Mouse (Mus musculus) thymus, postnatal 36 days (tissue): Measurements from ENCODE around the gene Tmem39a.

ENCODE experiments used
- DNase-seq, 2 experiments: peaks; one replicate each; pipeline ENCODE4 v3.0.0; 2022; ENCODE audit warnings: mixed read lengths in 2 of 2

Tmem39a gene

DNA sequence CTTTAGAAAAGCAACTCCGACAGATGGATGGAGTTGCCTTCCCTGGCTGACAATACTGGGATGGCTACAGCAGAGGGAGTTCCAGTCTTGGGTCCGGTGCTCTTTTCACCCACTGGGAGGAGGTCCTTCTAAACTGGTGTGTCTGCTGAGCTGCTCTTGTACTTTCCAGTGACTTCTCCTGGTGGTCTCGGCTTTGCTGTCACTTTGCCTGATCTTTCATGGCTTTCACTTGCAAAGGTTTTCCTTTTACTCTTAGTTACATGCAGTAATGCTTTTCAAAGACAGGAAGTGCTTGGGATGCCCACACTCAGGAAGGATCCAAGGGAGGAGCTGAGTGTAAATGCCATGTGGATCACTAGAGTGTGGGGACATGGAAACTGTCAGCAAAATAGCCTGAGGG lies 33.0 kb downstream of the Tmem39a start:
- DNase-seq, result no peak

DNA sequence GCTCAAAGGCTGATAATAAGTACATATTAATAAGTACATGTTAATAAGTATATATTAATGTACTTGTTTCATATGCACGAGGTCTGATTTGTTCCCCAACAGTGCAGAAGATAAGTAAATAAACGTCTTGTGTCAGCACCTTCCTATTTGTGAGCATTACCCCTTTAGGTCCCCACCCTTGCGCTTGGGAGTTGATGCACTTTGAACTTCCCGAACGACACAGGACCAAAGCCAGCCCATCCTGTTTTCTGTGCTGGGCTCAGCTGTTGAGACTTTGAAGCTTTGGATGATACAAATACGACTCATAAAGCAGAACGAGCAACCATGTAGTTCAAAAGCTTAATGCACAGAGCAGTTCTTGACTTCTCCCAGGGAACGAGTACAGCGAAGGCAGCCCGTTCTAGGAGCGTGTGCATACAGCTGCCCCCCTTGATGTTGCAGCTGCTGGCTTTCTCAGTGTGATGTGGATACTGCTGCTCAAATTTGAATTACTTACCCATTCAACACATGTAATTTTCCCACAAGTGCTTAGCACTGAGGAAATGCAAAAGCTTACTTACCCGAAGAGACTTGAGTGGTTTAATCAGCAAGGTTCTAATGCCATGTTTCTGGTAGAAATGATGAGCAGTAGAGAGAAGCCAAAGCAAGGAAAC lies 33.7 kb downstream of the Tmem39a start:
- DNase-seq, result no peak

DNA sequence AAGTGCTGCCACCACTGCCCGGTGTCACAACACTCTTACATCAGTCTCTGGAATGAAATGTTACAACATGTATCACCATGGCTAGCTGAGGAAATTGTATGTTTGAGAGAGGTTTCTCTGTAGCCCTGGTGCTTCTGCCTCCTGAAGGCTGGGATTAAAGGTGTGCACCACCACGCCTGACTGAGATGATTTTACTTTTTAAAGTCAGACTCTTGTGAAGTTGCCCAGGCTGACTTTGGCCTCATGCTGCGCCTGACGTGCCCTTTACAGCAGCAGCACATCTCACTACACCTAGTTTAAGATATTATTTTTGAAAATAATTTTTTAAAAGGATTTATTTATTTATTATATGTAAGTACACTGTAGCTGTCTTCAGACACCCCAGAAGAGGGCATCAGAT lies 34.4 kb downstream of the Tmem39a start:
- DNase-seq, result no peak

DNA sequence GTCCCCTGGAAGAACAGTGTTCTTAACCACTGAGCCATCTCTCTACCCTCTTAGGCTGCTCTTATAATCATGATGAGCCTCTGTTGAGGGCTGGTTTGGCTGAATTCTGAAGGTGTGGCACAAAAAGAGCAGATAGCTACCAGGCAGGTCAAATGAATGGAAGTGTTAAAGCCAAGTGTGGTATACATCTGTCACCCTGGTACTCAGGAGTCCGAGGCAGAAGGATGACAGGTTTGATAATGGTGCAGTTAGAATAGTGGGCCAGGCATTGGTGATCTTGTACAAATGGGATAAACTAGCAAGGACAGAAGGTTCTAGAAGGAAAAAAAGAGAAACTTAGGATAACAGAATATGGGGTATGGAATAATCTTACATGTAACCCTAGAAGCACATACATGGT lies 35.9 kb downstream of the Tmem39a start:
- DNase-seq, result no peak

DNA sequence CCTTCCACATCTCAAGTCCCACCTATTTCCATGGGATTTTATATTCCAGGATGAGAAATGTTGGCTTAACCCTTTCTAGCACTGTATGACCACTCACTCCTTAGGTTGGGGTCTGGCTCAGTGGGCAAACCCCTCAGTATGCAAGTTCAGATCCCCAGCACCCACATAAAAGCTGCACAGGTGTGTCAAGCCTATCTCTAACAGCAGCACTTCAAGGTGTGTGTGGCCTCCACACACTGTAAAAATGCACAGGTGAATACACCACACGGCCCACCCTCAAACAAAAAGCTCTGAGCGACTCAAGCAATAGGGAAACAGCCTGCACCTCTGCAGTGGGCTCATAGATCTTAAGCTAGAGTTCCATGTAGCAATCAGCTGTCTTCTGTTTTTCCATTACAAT lies 37.6 kb downstream of the Tmem39a start:
- no peak for DNase-seq

DNA sequence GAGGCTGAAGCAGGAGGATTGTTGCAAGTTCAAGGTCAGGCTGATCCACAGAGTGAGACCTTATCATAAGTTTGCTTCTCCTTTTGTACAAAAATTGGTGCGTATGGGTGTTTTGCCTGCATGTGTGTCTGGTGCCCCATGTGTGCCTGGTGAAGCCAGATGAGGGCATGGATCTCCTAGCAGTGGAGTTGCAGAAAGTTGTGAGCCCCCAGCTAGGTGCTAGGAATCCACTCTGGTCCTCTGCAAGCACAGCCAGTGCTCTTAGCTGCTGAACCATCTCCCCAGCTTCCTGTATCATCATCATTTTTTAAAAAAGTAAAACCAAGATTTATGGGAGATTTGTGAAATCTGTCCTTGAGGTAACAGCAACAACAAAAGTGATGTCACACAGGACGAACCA lies 38.2 kb downstream of the Tmem39a start:
- no peak for DNase-seq

DNA sequence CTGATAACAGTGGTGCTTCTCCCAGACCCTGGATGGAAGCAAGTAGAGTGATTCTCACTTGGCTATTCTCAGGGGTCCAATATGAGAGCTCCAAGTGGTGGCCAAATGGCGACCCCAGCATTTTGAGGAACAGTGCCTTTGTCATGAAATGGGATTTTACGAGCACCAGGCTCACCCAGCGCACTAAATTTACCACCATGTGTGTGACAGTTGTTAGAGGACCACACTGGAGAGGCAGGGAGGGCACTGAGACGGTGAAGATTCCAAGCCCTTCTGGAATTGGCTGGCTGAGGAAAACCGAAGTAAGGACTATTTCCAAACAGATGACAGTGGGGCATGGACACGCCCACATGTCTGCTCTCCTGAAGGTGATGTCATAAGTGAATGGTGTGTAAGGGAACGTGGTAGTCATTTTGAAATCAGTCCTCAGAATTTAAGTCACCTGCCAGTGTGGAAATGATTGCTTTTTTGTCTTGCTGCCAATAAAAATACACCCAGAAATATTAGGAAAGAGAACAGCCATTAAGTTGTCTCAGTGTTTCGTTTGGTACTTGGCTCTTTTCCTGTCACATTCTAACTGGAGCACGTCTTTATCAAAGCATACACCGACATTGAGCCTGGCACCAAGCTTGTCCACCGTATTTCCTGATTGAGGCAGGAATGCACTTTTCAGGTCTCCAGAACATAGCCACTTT lies 40.6 kb downstream of the Tmem39a start:
- no peak for DNase-seq

DNA sequence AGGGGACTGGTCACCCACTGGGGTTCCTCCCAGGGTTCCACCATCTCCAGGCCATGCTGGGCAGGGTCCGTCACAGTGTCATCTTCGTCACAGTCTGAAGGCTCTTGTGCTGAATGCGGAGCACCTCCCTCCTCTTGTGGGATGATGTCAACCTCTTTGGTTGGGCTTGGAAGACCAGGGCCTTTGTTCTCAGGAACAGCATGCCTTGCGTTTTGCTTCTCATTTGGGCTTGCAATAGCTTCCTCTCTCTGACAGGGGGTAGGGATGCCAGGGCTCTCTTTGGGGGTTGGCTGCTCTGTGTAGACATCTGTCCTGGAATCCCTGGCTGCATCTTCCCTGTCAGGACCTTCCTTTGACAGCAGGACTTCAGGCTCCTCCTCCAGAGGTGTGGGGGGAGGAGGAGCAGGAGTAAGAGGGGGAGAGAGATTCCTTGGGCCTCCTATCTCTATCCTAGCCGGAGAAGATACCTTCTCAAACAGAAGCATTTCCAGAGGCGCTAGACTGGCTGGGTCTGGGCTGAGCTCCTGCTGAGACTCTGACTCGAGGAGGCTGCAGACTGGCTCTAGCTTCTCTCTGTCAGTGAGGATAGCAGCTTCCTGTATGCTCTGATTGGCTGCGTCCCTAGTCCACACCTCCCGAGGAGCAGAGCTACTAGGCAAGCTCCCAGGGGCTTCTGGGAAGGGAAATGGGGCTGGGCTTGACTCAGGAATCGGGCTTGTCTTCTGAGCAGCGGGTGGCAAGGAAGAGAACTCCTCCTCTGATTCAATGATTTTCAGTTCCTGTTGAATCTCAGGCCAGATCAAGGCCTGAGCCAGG lies 44.7 kb downstream of the Tmem39a start:
- peak in 1 of 2 experiments; percentile 14 for DNase-seq

DNA sequence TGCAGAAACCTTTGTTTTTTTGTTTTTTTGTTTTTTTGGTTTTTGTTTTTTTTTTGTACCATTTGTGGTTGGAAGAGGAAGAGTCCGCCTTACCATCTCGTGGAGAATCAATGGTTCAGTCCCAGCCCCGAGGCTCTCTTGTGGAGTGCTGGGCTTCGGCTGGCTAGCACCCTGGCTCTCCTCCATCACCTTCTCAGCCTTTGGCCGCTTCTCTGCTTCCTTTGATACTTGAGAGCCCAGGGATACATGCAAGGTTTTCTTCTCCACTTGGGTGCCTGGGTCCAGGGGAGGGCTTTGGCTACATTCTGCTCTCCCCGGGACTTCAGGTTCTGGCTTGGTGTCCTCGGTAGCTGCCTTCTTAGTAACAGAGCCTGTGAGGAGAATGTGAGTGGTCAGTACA lies 48.0 kb downstream of the Tmem39a start:
- no peak for DNase-seq

DNA sequence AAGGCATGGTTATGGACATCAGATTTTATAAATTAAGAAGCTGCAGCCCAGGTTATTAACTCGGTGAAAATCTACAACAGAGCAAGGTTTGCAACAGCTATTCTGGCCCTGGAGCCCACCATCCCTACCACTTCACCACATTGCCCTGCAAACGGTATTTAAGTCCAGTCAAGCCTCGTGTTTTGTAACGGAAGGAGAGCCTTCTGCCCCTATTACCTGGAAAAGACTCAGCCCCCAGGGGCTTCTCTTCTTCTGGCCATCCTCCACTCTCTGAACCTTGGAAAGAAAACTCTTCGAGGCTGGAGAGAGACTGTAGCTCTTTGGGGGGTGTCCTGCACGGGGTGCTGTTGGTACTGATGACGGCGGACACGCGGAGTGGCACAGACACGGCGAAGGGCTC lies 50.2 kb downstream of the Tmem39a start:
- no peak for DNase-seq

DNA sequence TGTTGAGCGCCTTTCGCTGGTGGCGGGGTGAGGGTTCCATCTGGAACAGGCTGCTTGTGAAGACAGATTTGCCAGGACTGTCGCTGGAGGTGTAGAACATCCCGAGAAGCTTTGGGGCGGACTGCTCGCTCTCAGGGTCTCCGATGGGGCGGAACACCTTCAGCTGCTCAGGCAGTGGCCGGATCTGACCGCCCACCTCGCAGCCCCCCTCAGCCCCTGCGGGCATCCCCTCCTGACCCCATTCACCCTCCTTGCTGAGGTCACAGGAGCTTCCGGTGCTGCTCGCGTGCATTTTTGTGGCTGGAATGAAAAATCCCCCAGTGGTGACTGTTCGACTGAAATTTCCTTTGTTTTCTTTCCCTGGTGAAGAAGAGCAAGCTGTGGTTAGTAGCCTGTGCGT lies 50.6 kb downstream of the Tmem39a start:
- DNase-seq, result no peak

DNA sequence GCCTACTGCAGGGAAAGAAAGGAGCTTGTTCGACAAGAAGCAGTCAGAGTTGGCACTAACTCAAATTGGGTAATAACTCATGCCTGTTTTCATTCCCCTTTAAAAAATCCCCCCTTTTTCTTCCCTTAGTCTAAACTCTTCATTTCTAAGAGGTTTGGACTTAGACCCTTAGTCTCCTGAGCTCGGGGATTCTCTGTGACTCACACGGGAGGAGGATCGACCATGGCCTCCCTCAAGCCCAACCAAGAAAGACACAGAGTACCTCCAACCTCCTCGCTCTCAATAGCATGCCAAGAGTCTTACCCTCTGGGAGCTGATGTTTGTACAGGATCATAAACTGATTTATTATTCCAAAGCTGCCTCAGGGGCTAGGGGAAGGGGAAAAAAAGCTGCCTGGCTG lies 54.1 kb downstream of the Tmem39a start:
- DNase-seq, result no peak

DNA sequence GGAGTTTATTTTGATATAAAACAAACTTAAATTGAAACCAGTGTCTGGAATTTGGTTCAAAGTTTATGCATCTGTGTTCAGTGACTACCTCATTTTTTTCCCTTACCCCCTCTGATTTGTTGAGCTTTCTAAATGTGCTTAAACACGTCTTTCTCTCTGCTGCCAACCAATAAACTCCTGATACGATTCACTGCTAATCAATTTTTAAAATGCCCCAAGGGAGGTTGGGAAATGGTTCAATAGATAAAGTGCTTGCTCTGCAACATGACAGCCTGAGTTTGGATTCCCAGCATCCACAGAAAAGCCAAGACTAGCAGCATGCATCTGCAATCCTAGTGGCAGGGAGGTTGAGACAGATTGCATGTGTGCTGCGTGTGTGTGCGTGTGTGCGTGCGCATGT lies 55.1 kb downstream of the Tmem39a start:
- DNase-seq, result no peak

DNA sequence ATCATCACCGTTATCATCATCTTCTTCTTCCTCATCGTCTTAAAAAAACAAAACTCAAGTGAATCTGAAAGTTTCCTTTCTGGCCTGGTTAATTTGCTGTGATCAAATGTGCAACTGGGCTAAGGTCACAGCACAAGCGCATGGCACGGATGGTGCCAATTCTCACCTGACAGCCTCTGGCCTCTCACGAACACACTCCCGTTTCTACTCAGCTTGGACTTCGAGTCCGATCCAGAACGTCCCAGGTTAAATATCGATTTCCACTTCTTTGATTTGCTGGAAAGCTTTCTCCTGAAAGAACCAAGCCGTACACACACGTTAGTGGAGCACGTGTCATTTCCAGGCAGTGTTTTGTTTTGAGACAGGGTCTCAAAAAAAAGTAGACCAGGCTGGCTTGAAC lies 59.5 kb downstream of the Tmem39a start:
- no peak for DNase-seq

DNA sequence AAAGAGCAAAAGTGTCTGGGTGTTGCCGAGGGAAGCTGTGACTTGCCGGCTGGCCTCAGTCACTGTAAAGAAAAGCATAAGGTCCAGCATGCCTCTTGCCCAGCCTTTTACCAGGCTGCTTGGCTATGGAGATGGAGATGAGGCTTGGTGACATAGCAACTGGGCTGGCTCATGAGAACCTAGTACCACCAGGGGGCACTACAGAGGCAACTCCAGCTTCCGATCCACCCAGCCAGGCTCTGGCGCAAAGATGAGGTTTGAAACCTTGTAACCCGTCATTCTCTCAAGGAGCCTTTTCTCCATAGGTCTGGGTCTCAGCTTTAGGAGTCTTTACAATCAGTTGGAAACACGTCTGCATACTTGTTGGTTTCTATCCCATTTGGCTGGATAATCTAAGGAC lies 60.6 kb downstream of the Tmem39a start:
- DNase-seq, result peak; percentile 55 to 68

DNA sequence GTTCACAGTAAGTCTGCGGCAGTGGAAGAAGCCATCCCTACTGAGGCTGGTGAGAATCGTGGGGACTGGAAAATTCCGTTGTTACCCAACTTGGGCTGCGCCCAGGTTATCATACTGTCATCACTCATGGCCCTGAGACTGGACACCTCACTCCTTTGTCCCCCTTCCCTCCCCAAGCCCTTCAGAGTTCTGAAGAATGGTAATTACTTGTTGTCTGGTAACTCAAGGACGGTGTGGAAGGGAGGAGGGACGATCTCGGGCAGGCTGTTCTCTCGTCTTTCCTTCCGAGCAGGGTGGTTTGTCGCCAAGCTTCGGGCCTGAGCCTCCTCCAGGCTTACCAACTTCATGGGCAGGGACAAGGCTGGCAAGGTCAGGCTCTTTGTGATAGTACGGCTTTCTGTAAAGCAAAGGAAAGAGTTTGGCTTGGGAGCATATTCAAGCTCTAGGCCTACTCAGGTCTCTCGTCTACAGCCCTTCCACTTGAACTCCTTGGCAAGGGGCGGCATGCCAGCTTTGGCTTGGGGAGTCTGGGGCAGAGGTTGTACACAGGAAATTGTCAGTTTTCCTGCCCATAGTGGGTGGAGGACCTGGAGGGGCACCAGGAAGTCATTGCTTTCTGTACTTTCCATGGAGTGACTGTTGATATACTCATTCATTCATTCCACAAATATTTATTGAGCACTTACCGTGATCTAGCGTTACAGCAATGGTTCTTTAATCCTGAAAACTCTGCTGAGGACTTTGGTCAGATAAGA lies 62.4 kb downstream of the Tmem39a start:
- no peak for DNase-seq

DNA sequence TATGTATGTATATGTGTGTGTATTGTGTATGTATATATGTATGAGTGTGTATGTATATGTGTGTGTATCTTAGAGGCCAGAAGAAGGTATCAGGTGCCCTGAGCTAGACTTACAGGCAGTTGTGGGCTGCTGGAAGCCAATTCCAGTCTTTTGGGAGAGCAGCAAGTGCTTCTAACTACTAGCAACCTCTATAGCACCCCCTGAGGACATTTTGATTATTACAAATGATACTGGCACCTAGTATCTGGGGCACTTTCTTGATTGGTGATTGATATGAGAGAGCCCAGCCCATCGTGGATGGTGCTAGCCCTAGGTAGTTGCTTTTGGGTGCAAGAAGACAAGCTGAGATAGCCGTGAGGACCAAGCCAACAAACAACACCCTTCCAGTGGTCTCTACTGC lies 63.8 kb downstream of the Tmem39a start:
- DNase-seq, result no peak

DNA sequence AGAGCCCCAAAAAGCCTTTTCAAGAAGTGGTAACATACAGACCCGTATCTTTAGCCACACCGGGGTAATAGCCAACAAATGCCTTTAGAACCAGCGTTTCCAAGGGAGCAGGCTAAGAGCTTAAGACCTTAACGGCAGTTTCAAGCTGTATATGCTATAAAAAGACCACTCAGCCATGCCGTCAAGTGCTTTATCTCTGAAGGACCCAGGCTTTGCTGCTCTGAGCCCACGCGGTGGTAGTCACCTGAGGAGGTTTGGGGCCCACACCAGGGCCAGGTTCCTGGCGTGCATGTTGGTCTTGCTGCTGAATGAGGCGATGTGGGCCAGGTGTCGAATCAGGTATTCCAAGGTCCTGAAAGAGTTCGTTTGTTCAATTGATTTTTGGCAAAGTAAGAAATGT lies 65.8 kb downstream of the Tmem39a start:
- DNase-seq, result no peak

DNA sequence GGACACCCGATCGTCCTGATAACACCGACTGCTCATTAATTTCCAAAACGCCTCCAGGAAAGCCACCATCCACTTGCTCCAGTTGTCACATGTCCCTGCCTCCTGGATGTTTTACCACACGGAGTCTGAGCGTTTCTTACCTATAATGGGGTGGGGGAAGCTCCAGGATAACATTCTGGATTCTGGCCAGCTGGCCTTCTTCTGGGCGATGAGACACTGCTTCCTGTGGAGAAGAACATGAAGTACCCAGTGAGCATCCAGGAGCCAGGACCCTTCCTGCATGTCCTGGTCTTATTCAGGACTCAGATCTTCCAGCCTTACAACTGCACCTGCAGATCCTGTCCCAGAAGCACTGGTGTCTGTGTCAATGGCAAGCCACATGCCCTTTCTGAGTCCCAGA lies 66.9 kb downstream of the Tmem39a start:
- no peak for DNase-seq

DNA sequence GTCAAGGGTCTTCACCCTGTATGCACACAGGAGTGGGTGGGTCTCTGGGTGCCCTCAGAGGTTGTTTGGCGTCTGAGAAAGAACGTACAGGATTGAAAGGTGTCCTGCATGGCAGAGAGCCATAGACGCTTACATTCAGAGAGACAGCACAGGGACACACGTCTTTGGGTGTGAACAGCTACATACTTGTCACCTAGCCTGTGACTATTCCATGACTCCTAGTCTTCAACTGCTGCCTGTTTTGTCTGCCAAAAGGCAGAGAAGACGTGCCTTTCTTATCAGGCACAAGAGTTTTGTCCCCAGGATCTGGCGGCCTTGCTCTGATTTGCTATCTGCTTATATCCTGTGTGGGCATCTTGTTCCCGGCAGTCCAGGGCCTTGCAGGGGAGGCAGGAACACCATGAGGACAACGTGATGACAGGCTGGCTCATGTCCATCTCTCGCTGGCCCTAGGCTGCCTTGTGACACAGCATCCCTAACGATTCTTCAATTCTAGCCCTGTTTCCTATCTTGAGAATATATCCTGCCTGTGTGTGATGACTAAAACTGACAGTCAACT lies 67.4 kb downstream of the Tmem39a start:
- DNase-seq, result no peak

DNA sequence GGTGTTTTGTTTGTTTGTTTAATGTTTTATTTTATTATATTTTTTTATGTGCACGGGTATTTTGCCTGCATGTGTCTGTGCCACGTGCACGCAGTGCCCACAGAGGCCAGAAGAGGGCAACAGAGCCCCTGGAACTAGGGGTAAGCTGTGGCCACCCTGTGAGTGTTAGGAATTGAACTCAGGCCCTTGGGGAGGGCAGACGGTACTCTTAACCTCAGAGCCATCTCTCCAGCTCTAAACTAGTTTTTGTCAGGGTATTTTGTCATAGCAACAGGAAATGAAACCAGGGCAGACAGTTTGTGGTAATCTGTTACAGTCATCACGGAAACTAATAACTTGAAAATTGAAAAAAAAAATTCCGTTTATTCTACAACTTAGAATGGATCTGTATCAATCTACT lies 73.6 kb downstream of the Tmem39a start:
- peak; percentile 75 to 78 for DNase-seq

DNA sequence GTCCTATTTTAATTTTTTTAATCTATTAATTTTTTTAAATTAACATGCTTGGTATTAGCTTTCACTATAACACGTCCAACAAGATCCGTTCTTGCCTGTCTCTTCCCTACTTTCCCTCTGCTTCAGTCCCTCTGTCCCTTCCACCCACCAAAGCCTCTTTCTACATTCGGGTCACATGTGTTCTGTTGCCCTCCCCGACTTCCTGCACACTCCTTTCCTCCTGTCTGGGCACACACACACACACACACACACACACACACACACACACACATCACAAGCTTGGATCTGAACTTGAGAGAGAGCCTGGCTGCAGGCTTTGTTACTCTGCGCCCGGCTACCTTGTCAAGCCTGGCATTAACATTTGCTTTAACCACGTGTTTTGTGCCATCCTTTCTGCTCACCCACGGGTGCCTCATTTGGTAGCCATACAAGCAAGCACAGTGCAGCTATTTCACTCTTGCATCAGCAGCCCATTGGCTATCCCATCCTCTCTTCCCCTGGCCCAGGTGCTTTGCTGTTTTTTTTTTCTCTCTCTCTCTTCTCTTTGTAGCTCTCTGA lies 77.4 kb downstream of the Tmem39a start:
- peak; percentile 47 to 56 for DNase-seq

DNA sequence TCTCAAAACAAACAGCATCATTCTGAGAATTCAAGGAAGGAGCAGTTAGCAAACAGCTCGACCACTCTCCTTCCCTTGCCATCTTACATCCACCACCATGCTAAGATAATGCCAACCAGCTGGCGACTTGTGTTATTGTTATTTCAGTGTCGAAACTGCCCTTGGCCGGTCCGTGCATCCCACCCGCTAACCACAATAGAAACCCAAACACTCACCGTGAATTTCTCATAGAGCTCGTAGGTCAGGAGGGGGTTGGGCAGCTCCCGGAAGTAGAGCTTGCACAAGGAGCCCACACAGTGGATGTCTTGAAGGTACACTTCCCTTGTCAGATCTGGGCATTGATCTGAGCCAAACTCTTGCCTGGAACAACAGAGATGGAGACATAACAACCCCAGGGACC lies 78.2 kb downstream of the Tmem39a start:
- DNase-seq, result peak; percentile 40 to 48
